ENCODE assay signal across 14 mouse cellular contexts in the genomic region with DNA sequence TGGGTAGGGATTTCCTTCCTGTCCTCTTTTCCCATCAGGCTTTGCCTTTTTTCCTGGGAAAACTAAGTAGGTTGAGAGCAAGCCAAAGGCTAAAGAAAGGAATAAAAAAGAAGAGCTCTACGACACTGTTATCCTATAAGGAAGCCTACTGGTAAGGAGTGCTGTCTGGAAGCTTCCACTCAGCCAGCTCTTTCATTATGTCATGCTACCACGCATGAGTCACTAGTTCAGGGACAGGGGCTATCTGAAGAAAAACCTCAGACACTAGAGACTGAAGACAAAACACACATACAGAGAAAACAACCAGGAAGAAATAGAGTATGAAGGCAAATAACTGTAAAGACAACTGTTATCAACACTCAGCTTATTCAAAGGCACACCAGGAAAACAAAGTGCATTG.
"Had no signal": no experiment of that assay in that cellular context is flagged by ENCODE, and none has a peak within 500 bp of the region (broad histone marks: within the 10 kb centered on the region; RNA-seq: fewer than 3 reads in every experiment).

No protein-coding gene starts in this region.

- DNase-seq: gastrocnemius, postnatal 14 days; gastrocnemius, postnatal 36 days; heart, adult 11 months; heart, adult 2 months; heart, postnatal 14 days; heart, postnatal 36 days; kidney, adult 11 months; kidney, adult 2 months; kidney, adult 9 months; kidney, postnatal 14 days; kidney, postnatal 36 days; layer of hippocampus, adult 9-11 months; layer of hippocampus, postnatal 36 days; left cerebral cortex, postnatal 4 days had no signal
